ENCODE assay signal across 8 mouse cellular contexts in the genomic region with DNA sequence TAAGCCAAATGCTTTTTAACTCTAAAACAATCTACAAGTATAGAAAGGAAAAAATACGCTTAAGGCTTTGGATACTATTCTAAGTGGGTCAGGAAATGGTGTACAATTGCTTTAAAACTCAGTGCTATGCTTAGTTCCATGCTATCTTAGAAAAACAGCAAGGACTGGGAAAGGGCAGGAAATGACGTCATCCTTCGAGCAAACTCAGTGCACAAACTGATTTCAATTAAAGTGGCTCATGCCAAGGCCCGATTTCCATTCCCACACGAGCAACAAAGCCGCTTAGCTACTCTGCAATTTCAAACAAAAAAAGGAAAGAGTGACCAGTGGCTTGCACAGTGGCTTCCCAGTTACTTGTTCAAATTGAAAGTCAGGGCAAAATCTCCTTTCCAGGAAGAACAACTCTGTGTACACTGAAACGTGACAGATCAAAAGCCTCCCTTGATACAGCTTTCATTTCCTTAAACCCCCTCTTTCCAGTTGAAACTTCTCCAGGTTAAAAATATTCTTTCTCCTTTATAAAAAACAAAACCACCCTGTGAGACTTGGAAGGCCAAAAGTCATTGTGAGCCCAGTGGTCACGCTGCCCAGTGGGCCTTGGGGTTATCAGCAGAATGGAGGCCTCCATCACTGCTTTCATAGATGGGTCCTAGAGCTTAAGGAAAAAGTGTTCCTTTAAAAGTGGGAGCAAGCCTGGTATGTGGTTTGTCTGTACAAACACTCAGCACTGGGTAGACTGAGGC. TPM values are rescaled to one million over a fixed set of nuclear protein-coding genes. Genes with fewer than 3 reads are reported as not detected.
DNase-seq lines count a peak whose midpoint lies in the region; ATAC-seq and TF ChIP-seq lines count a peak whose summit lies in the region.

No protein-coding gene starts in this region.

- in situ Hi-C loops in CH12.LX (cut with MboI; ENCODE audit: low pct_ligation_motif_present, low pct_unique_long_range_greater_than_20kb, low sequenced_read_pairs): no loop called here

- 56% methylated on average over 8 of the region's 8 CpGs for WGBS in kidney, embryonic 15.5 days

- 0 out of 2 replicates have a peak, but pooled peaks have one; percentile 17 for TF ChIP-seq EP300 in CH12.LX (IDR thresholded peaks at IDR 0.05; ENCODE audit: low read length)

- no peaks in the 10 kb centered on the region for H3K36me3 ChIP-seq in CH12.LX (replicated peaks in 1 of 2; ENCODE audit: control insufficient read depth in 1 of 2, insufficient read depth in 1 of 2, low read length in 1 of 2)
- H3K36me3 ChIP-seq in kidney, embryonic 15.5 days: peaks cover 33% of the 10 kb centered on the region

- ATAC-seq in kidney, embryonic 15.5 days (replicated peaks; ENCODE audit: low FRiP score): no peak

- H3K4me2 ChIP-seq in CH12.LX (ENCODE audit: insufficient read depth, low read depth, poor library complexity, severe bottlenecking): 0 out of 2 replicates have a peak overlapping the region, but pooled peaks have one; percentile 16
- H3K4me2 ChIP-seq in kidney, embryonic 15.5 days: no peak overlapping the region

- DNase-seq in frontal cortex, postnatal 36 days (ENCODE audit: low spot score in 2 of 2): peak; percentile 6 to 11
- no peak for DNase-seq in frontal cortex, postnatal 25 days (ENCODE audit: low spot score in 2 of 2)
- no peak for DNase-seq in CH12.LX (ENCODE audit: extremely low read depth)
- peak; percentile 53 for DNase-seq in gastrocnemius, adult 2 months
- DNase-seq in skeletal muscle tissue, adult 2 months (ENCODE audit: low read depth, low spot score): peak; percentile 62
- no peak for DNase-seq in spleen, adult 12 weeks (ENCODE audit: low spot score)
- no peak for DNase-seq in cerebellum, adult 9-11 months

- no peak for TF ChIP-seq POLR2A in CH12.LX (IDR thresholded peaks at IDR 0.05; ENCODE audit: low read depth, low read length)

- dilution Hi-C loops in CH12.LX (cut with MboI; ENCODE audit: extremely low pct_ligation_motif_present, extremely low pct_unique_long_range_greater_than_20kb, low sequenced_read_pairs): no loop called here

- no peak overlapping the region for H3K9ac ChIP-seq in CH12.LX (ENCODE audit: insufficient read depth, low read depth)
- no peak overlapping the region for H3K9ac ChIP-seq in kidney, embryonic 15.5 days

- no peaks in the 10 kb centered on the region for H3K27me3 ChIP-seq in CH12.LX (replicated peaks)
- H3K27me3 ChIP-seq in kidney, embryonic 15.5 days: no peaks in the 10 kb centered on the region

- no peak for TF ChIP-seq RAD21 in CH12.LX (IDR thresholded peaks at IDR 0.05; ENCODE audit: low read depth, low read length)

- no peak for TF ChIP-seq CTCF in CH12.LX (conservative IDR thresholded peaks at IDR 0.05 in 1 of 2, IDR thresholded peaks at IDR 0.05 in 1 of 2; ENCODE audit: low read depth in 2 of 2, low read length in 2 of 2)
- no peak for TF ChIP-seq CTCF in gastrocnemius, adult 2 months (IDR thresholded peaks at IDR 0.05)

- no peak overlapping the region for H3K27ac ChIP-seq in CH12.LX (ENCODE audit: insufficient read depth, low read depth)
- H3K27ac ChIP-seq in gastrocnemius, adult 2 months: peak overlapping the region; percentile 82
- peak overlapping the region; percentile 54 for H3K27ac ChIP-seq in kidney, embryonic 15.5 days

- H3K4me3 ChIP-seq in CH12.LX (replicated peaks in 1 of 3; ENCODE audit: low read depth in 2 of 3, low read length in 2 of 3, poor library complexity in 1 of 3): no peak overlapping the region
- H3K4me3 ChIP-seq in gastrocnemius, adult 2 months: peak overlapping the region; percentile 21; the same call in 1 of the 2 replicates
- H3K4me3 ChIP-seq in kidney, embryonic 15.5 days (replicated peaks): no peak overlapping the region

- H3K79me2 ChIP-seq in CH12.LX (replicated peaks; ENCODE audit: control insufficient read depth, extremely low read depth, insufficient read depth, poor library complexity, severe bottlenecking): no peaks in the 10 kb centered on the region

- H3K4me1 ChIP-seq in CH12.LX (ENCODE audit: control insufficient read depth in 1 of 2, insufficient read depth in 2 of 2): peaks cover 4 to 8% of the 10 kb centered on the region in 2 experiments; a peak in 2 of 4 replicates
- H3K4me1 ChIP-seq in kidney, embryonic 15.5 days: 0 out of 2 replicates have a peak, but pooled peaks cover 4% of the 10 kb centered on the region

- intact Hi-C loops in gastrocnemius, adult 2 months (cut with DNase I): no loop called here

- H3K9me3 ChIP-seq in CH12.LX (replicated peaks; ENCODE audit: low read length): no peaks in the 10 kb centered on the region
- no peaks in the 10 kb centered on the region for H3K9me3 ChIP-seq in kidney, embryonic 15.5 days (replicated peaks)

TF ChIP-seq in CH12.LX, 34 proteins besides CTCF, POLR2A, EP300 and RAD21:
- TF ChIP-seq UBTF (IDR thresholded peaks at IDR 0.05; ENCODE audit: low read depth, low read length) (no peak), MAZ (IDR thresholded peaks at IDR 0.05; ENCODE audit: low read depth, low read length) (no peak), JUN (IDR thresholded peaks at IDR 0.05; ENCODE audit: insufficient read depth, low read depth, low read length) (peak; percentile 56), ZNF384 (IDR thresholded peaks at IDR 0.05; ENCODE audit: low read depth, low read length) (no peak), JUND (conservative IDR thresholded peaks at IDR 0.05; ENCODE audit: low read depth, low read length) (peak; percentile 75), MYC (IDR thresholded peaks at IDR 0.05; ENCODE audit: low read depth, low read length) (no peak)

RNA-seq across cellular contexts. Expression of gene Gm9913, which starts 34.2 kb away (rescaled TPM):
- total RNA-seq in CH12.LX (2012; rRNA removed) (not detected in 2 replicates), CH12.LX (2014; rRNA removed) (not detected in 2 replicates)
- not detected in 2 replicates for polyA plus RNA-seq in CH12.LX (2012; ENCODE audit: insufficient read length, low read depth)
- under 1 TPM in 1 of 2 experiments, not detected in 1; 0.08 TPM for total RNA-seq in gastrocnemius, adult 2 months (2021)
- 0.19 and 0.42 TPM in 2 replicates for polyA plus RNA-seq in kidney, embryonic 15.5 days (2015; fragmentation: Nextera tagmentation; extraction: Ambion mirVana)

RNA-seq across cellular contexts. Expression of gene Fbn1, which starts 37.1 kb away (rescaled TPM):
- total RNA-seq in CH12.LX (2012; rRNA removed): 0.08 and 0.17 TPM in 2 replicates
- total RNA-seq in CH12.LX (2014; rRNA removed): 0.04 and 0.07 TPM in 2 replicates
- 0.04 and 0.09 TPM in 2 replicates for polyA plus RNA-seq in CH12.LX (2012; ENCODE audit: insufficient read length, low read depth)
- total RNA-seq in gastrocnemius, adult 2 months (2021): 10 to 100 TPM; 33.1 to 55.3 TPM
- polyA plus RNA-seq in kidney, embryonic 15.5 days (2015; fragmentation: Nextera tagmentation; extraction: Ambion mirVana): 13.4 and 16.4 TPM in 2 replicates

Comparison
In these comparisons a context has a peak if more than half of its experiments do, and no peak if none do; other contexts are left out.
1. DNase-seq: peak in frontal cortex, postnatal 36 days (2 of 2), gastrocnemius, adult 2 months (single experiment) and skeletal muscle tissue, adult 2 months (single experiment); none in frontal cortex, postnatal 25 days (0 of 2), CH12.LX (single experiment), spleen, adult 12 weeks (single experiment) and cerebellum, adult 9-11 months (single experiment).
2. RNA of gene Fbn1, which starts 37.1 kb away (total RNA-seq): 33.1 to 55.3 TPM in gastrocnemius, adult 2 months; 0.04 to 0.17 TPM in CH12.LX; every median in the first group is over 10 times any median in the second.